Mouse (Mus musculus): ENCODE measurements around the gene Arcn1. TPM values are rescaled to one million over a fixed set of nuclear protein-coding genes. Genes with fewer than 3 reads are reported as not detected.
A peak's percentile ranks its signal among the peaks of the same experiment; 100 is the strongest.

Arcn1 gene
- polyA plus RNA-seq, 1 experiment, result 0.52 TPM

DNA sequence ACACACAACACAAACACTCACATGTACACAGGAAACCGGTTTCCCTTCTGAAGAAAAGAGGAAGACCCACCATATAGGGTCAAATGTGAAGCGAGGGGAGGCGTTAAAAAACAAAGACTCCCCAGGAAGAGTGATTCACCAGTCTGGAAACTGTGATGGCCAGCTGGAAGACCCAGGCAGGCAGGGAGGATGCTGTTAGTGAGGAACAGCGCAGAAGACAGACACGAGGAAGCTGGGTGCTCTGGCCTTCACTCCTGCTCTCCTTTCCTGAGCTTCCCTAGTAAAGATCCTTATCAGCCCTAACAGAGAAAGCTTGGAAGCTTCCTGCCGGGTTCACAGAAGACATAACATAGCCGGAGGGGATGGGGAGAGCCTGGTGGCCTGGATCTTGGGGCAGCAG is 44.6 kb downstream of the Arcn1 start:
- TF ChIP-seq GATA1 (IDR thresholded peaks at IDR 0.05; ENCODE audit: low read length), result no peak
- TF ChIP-seq TAL1 (IDR thresholded peaks at IDR 0.05; ENCODE audit: low read length), result no peak
- Histone ChIP-seq H3K4me1 (ENCODE audit: control insufficient read depth) (peaks cover 25% of the 10 kb centered on the region), H3K4me3 (replicated peaks) (no peak overlapping the region)

DNA sequence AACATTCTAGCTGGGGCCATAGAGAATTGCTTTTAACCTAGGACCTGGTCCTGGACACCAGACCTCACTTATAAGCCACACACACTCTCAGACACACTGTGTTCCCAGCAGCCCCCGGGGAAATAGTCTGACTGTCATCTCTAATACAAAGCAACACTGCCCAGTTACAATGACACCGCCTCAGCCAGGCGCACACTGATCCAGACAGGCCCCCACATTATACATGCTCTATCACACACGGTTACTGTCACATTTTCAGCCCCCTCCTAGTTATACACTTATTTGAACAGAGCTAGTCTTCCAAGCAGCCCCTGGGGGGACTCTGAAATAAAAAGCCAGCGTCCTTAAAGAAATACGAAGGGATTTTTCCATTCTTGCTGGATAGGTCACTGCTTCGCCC is 45.1 kb downstream of the Arcn1 start:
- Histone ChIP-seq H3K27me3 (ENCODE audit: control insufficient read depth) (peaks cover 27% of the 10 kb centered on the region), H3K4me1 (ENCODE audit: control insufficient read depth) (peaks cover 26% of the 10 kb centered on the region), H3K4me3 (replicated peaks) (no peak overlapping the region), H3K9me3 (ENCODE audit: control insufficient read depth, low read length) (no peaks in the 10 kb centered on the region), H3K36me3 (ENCODE audit: control insufficient read depth) (no peaks in the 10 kb centered on the region)
- TF ChIP-seq TAL1 (IDR thresholded peaks at IDR 0.05; ENCODE audit: low read length) (no peak), GATA1 (IDR thresholded peaks at IDR 0.05; ENCODE audit: low read length) (no peak)

More for the DNA sequence above, 44.6 kb downstream of the Arcn1 start:
- H3K27me3 ChIP-seq (ENCODE audit: control insufficient read depth), result peaks cover 27% of the 10 kb centered on the region
- no peaks in the 10 kb centered on the region for H3K9me3 ChIP-seq (ENCODE audit: control insufficient read depth, low read length)
- no peaks in the 10 kb centered on the region for H3K36me3 ChIP-seq (ENCODE audit: control insufficient read depth)

- H3K9me3 ChIP-seq (ENCODE audit: control insufficient read depth, low read length), result no peaks in the 10 kb centered on the region
- H3K27me3 ChIP-seq (ENCODE audit: control insufficient read depth), result peaks cover 27% of the 10 kb centered on the region
- H3K36me3 ChIP-seq (ENCODE audit: control insufficient read depth), result no peaks in the 10 kb centered on the region
- TF ChIP-seq TAL1 (IDR thresholded peaks at IDR 0.05; ENCODE audit: low read length), result no peak
- no peak for TF ChIP-seq GATA1 (IDR thresholded peaks at IDR 0.05; ENCODE audit: low read length)
- H3K4me3 ChIP-seq (replicated peaks), result no peak overlapping the region
- H3K4me1 ChIP-seq (ENCODE audit: control insufficient read depth), result peaks cover 33% of the 10 kb centered on the region
Measured at GRCm38 (mm10) chr9:44721877-44722186, 45.8 kb downstream of the Arcn1 start.

GRCm38 (mm10) chr9:44721154-44721876 is 46.3 kb downstream of the Arcn1 start:
- H3K36me3 ChIP-seq (ENCODE audit: control insufficient read depth), result no peaks in the 10 kb centered on the region

GRCm38 (mm10) chr9:44720358-44721153 is 47.1 kb downstream of the Arcn1 start:
- TF ChIP-seq GATA1 (IDR thresholded peaks at IDR 0.05; ENCODE audit: low read length), result no peak
- no peak for TF ChIP-seq TAL1 (IDR thresholded peaks at IDR 0.05; ENCODE audit: low read length)
- Histone ChIP-seq H3K9me3 (ENCODE audit: control insufficient read depth, low read length) (no peaks in the 10 kb centered on the region), H3K4me1 (ENCODE audit: control insufficient read depth) (peaks cover 35% of the 10 kb centered on the region)

More at GRCm38 (mm10) chr9:44721154-44721876, 46.3 kb downstream of the Arcn1 start:
- Histone ChIP-seq H3K4me3 (replicated peaks) (peak overlapping the region; percentile 59), H3K4me1 (ENCODE audit: control insufficient read depth) (peaks cover 35% of the 10 kb centered on the region), H3K9me3 (ENCODE audit: control insufficient read depth, low read length) (no peaks in the 10 kb centered on the region), H3K27me3 (ENCODE audit: control insufficient read depth) (peaks cover 27% of the 10 kb centered on the region)
- TF ChIP-seq GATA1 (IDR thresholded peaks at IDR 0.05; ENCODE audit: low read length) (no peak), TAL1 (IDR thresholded peaks at IDR 0.05; ENCODE audit: low read length) (no peak)

GRCm38 (mm10) chr9:44719632-44720357 is 47.9 kb downstream of the Arcn1 start:
- TF ChIP-seq GATA1 (IDR thresholded peaks at IDR 0.05; ENCODE audit: low read length) (no peak), TAL1 (IDR thresholded peaks at IDR 0.05; ENCODE audit: low read length) (no peak)
- Histone ChIP-seq H3K9me3 (ENCODE audit: control insufficient read depth, low read length) (no peaks in the 10 kb centered on the region), H3K27me3 (ENCODE audit: control insufficient read depth) (peaks cover 27% of the 10 kb centered on the region), H3K4me1 (ENCODE audit: control insufficient read depth) (peaks cover 35% of the 10 kb centered on the region), H3K36me3 (ENCODE audit: control insufficient read depth) (no peaks in the 10 kb centered on the region; the same call in 1 of the 2 replicates), H3K4me3 (replicated peaks) (no peak overlapping the region)

More at GRCm38 (mm10) chr9:44720358-44721153, 47.1 kb downstream of the Arcn1 start:
- H3K4me3 ChIP-seq (replicated peaks), result peak overlapping the region; percentile 59
- H3K27me3 ChIP-seq (ENCODE audit: control insufficient read depth), result peaks cover 27% of the 10 kb centered on the region
- no peaks in the 10 kb centered on the region; the same call in 1 of the 2 replicates for H3K36me3 ChIP-seq (ENCODE audit: control insufficient read depth)

DNA sequence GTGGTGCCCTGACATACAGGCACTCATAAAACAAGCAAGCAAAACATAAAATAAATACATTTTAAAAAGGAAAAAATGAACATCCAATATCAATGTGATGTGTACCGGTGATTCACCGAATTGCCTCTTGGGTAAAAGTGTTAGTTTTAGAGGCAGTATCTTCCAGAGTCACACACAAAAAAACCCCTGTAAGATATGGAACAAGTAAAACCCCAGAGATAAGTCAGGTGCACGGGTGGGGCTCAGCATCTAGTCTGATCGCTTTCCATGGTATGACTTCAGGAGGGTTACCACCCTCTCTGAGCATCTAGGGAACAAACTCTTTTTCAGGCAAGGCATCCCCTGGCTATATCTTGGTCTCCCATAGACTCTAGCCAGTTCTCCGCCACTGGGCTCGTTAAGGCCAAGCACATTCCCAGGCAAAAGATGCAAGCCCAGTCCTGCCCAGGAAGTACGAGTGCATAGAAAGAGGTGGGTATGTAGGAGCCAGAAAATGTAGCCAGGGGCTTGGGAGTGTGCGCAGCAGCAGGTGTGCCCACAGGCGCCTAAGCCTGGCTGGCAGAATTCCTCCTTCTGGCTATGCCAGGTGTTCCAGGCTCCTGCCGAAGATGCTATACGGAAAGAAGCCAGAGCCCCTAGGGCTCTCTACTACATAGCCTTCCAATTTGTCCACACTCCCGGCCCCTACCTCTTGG is 48.6 kb downstream of the Arcn1 start:
- peaks cover 35% of the 10 kb centered on the region for H3K4me1 ChIP-seq (ENCODE audit: control insufficient read depth)
- H3K27me3 ChIP-seq (ENCODE audit: control insufficient read depth), result peaks cover 27% of the 10 kb centered on the region
- H3K9me3 ChIP-seq (ENCODE audit: control insufficient read depth, low read length), result no peaks in the 10 kb centered on the region
- TF ChIP-seq TAL1 (IDR thresholded peaks at IDR 0.05; ENCODE audit: low read length), result no peak
- no peak for TF ChIP-seq GATA1 (IDR thresholded peaks at IDR 0.05; ENCODE audit: low read length)
- H3K4me3 ChIP-seq (replicated peaks), result no peak overlapping the region
- no peaks in the 10 kb centered on the region; the same call in 1 of the 2 replicates for H3K36me3 ChIP-seq (ENCODE audit: control insufficient read depth)

GRCm38 (mm10) chr9:44717822-44718242 is 49.8 kb downstream of the Arcn1 start:
- peaks cover 45% of the 10 kb centered on the region for H3K4me1 ChIP-seq (ENCODE audit: control insufficient read depth)
- TF ChIP-seq TAL1 (IDR thresholded peaks at IDR 0.05; ENCODE audit: low read length), result no peak
- no peak for TF ChIP-seq GATA1 (IDR thresholded peaks at IDR 0.05; ENCODE audit: low read length)
- H3K27me3 ChIP-seq (ENCODE audit: control insufficient read depth), result peaks cover 23% of the 10 kb centered on the region
- H3K36me3 ChIP-seq (ENCODE audit: control insufficient read depth), result no peaks in the 10 kb centered on the region; the same call in 1 of the 2 replicates
- no peaks in the 10 kb centered on the region for H3K9me3 ChIP-seq (ENCODE audit: control insufficient read depth, low read length)
- no peak overlapping the region for H3K4me3 ChIP-seq (replicated peaks)

Data from erythroblast, embryonic 14.5 days (primary cell).